Mouse (Mus musculus) layer of hippocampus, adult 9-11 months (tissue): Measurements from ENCODE around the gene Ppp1r12a.

Experiments used
- DNase-seq: peaks from one replicate; pipeline ENCODE4 v3.0.0; 2022

Ppp1r12a gene

GRCm38 (mm10) chr10:108161261-108162256 lies at the start of gene Ppp1r12a:
TSS of gene Ppp1r12a (plus strand) at chr10:108162193.
- DNase-seq = peak; percentile 95

GRCm38 (mm10) chr10:108113361-108114237 lies 48.4 kb upstream of the Ppp1r12a start:
- DNase-seq = no peak

- no peak for DNase-seq
Observed at GRCm38 (mm10) chr10:108118200-108119163, 43.5 kb upstream of the Ppp1r12a start.

- DNase-seq = no peak
Observed at GRCm38 (mm10) chr10:108119416-108119815, 42.6 kb upstream of the Ppp1r12a start.

- DNase-seq = no peak
Observed at GRCm38 (mm10) chr10:108124934-108125599, 36.9 kb upstream of the Ppp1r12a start.

- no peak for DNase-seq
Observed at GRCm38 (mm10) chr10:108129167-108129566, 32.8 kb upstream of the Ppp1r12a start.

- no peak for DNase-seq
Observed at GRCm38 (mm10) chr10:108131858-108132257, 30.1 kb upstream of the Ppp1r12a start.

GRCm38 (mm10) chr10:108133253-108133652 lies 28.7 kb upstream of the Ppp1r12a start:
- no peak for DNase-seq

GRCm38 (mm10) chr10:108133745-108134144 lies 28.2 kb upstream of the Ppp1r12a start:
- DNase-seq = no peak

GRCm38 (mm10) chr10:108138347-108138746 lies 23.6 kb upstream of the Ppp1r12a start:
- DNase-seq = no peak

- no peak for DNase-seq
Observed at GRCm38 (mm10) chr10:108139788-108140187, 22.2 kb upstream of the Ppp1r12a start.

GRCm38 (mm10) chr10:108140742-108141141 lies 21.3 kb upstream of the Ppp1r12a start:
- no peak for DNase-seq

GRCm38 (mm10) chr10:108143991-108144525 lies 17.9 kb upstream of the Ppp1r12a start:
- no peak for DNase-seq

- DNase-seq = no peak
Observed at GRCm38 (mm10) chr10:108145701-108146100, 16.3 kb upstream of the Ppp1r12a start.

- DNase-seq = no peak
Observed at GRCm38 (mm10) chr10:108147031-108147430, 15.0 kb upstream of the Ppp1r12a start.

GRCm38 (mm10) chr10:108153301-108153700 lies 8.7 kb upstream of the Ppp1r12a start:
- no peak for DNase-seq

- no peak for DNase-seq
Observed at GRCm38 (mm10) chr10:108155042-108155686, 6.8 kb upstream of the Ppp1r12a start.

- DNase-seq = no peak
Observed at GRCm38 (mm10) chr10:108155687-108156067, 6.3 kb upstream of the Ppp1r12a start.

GRCm38 (mm10) chr10:108156128-108156527 lies 5.9 kb upstream of the Ppp1r12a start:
- no peak for DNase-seq

GRCm38 (mm10) chr10:108159002-108159401 lies 3.0 kb upstream of the Ppp1r12a start:
- DNase-seq = no peak
